Mouse (Mus musculus): ENCODE measurements around the gene Rps27rt.
"Not testable (repeated sequence)": the region's sequence is repeated elsewhere in the genome, so short reads cannot be mapped to it uniquely, and the experiment has no call there.

Gene Rps27rt

DNA sequence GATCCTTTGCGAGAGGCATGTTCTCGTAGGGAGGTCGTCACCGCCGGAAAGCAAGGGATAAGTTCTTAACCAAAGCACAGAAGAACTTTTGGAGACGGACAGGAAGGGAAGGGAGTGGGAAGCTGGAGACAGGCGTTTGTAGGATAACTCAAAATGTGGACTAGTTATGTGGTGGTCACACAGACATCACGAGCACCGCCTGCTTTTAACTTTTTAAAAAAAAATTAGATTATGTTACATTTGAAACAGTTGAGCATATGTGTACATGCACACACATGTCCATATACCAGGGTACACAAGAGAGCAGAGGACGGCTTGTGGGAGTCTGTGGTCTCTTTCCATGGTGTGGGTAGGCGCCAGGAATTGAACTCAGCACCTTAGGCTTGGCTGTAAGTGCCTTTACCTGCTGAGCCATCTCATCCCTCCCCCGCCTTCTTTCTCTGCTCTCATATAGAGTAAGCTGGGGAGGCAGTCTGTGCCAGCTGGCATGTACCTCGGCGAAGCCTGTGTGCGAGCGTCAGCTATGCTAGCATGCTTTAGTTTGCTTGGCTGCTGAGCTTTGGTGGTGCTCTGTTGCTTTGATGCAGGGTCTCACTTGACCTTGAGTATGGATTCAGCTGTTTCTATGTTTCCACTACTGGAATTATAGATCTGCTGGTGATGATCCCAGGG lies at the start of gene Rps27rt:
Gene Rps27rt (minus strand): TSS at position 51 of the 672 bp plus-strand sequence.
- DNase-seq (ENCODE audit: inconsistent ontology term), result no peak

DNA sequence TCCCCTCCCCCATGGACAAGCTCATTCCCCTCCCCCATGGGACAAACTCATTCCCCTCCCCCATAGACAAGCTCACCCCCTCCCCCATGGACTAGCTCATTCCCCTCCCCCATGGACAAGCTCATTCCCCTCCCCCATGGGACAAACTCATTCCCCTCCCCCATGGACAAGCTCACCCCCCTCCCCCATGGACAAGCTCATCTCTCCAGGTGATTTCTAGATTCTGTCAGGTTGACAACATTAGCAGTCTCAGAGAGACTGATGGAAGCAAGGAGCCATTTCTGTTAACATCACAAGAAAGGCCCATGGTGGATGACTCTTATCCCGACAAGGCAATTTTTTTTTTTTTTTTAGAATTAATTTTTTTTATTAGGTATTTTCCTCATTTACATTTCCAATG lies 48.5 kb upstream of the Rps27rt start:
- DNase-seq (ENCODE audit: inconsistent ontology term), result not testable (repeated sequence)

DNA sequence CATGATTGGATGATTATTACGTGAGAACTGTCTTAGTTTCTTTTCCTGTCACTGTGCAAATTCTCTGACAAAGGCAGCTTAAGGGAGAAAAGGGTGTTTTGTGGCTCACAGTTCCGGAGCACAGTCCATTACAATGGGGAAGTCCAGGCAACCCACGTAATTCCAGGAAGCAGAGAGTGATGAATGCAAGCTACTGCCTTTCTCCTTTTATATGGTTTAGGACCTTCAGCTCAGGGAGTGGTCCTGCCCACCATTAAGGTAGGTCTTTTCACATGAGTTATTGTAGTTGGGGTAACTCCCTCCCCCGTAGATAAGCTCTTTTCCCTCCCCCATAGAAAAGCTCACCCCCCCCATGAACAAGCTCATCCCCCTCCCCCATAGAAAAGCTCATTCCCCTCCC lies 48.0 kb upstream of the Rps27rt start:
- DNase-seq (ENCODE audit: inconsistent ontology term), result no peak

DNA sequence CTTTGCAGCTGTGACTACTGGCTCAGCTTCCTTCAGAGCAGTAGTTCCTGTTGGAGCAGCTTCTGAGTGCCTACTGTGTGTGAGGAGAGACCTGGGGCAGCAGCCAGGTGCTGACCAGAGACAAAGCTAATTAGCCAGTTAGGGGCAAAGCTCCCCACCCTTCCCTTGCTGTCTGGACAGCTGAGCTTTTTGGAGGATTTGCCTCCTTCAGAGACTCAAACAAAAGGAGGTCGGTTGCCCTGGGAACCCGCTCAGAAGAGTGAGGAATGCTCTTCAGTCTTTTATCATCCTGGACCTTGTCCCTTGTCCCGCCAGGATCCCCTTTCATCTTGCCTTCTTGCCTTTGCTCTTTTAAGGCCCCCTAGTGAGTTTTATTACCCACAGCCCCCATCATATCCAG lies 46.8 kb upstream of the Rps27rt start:
- DNase-seq (ENCODE audit: inconsistent ontology term), result no peak

DNA sequence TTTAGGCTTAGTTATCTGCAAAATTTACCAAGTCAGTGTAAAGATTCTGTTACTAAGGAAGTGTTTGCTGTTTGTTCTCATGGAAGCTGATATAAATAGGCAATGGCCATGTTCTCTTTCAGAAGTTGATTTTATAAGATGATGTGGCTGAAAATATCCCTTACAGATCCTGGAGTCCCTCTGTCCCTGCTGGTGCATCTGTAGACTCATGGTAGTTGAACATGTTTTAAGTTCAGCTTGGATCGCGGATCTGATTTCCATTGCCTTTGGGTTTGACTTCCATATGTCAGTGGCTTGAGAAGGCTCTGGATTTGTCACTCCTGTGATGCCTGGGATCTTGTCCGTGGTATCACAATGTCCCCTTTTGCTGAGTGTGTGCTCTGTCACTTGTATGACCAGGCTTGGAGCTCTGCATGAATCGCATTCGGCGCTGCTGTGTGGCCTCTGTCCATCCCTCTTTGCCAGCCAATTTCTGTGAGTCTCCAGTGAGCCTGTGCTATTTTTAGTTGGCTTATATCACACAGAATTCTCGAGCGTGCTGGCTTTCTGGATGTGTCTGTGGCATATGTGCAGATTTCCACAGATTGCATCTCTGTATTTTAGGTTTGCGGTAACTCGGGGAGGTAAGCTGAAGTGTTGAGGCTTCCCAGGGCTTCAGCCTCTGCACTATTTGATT lies 41.3 kb upstream of the Rps27rt start:
- DNase-seq (ENCODE audit: inconsistent ontology term), result no peak

DNA sequence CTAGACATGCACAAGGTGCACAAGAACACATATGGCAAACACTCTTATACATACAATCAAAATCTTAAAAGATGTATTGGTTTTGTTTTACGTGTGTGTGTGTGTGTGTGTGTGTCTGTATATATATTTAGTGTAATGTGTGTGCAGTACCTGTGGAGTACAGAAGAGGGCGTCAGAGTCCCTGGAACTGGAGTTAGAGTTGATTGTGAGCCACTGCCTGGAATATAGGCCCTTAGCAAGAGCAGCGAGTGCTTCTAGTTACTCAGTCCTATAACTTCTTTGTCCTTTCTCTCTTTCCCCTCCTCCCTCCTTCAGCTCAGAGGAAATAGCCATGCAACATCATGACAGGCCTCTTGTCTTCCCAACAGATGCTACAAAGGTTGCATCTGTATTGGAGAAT lies 40.6 kb upstream of the Rps27rt start:
- DNase-seq (ENCODE audit: inconsistent ontology term), result no peak

DNA sequence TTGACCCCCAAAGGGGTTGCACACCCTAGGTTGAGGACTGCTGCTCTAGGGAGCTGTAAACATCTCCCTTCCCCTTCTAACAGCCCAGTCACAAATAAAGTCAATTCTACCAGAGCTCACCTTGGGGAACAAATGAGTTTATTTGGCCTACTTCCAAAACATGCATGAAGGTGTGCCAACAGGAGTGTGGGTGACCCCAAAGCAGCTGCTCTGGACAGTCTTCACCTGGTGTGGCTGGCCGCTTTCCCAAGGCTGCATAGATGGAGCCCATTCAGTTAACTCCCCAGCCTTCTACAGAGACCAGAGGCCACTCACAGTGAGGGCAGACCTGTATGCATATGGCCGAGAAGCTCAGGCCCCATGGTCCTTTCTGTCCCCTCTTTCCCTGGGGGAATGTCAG lies 38.9 kb upstream of the Rps27rt start:
- no peak for DNase-seq (ENCODE audit: inconsistent ontology term)

DNA sequence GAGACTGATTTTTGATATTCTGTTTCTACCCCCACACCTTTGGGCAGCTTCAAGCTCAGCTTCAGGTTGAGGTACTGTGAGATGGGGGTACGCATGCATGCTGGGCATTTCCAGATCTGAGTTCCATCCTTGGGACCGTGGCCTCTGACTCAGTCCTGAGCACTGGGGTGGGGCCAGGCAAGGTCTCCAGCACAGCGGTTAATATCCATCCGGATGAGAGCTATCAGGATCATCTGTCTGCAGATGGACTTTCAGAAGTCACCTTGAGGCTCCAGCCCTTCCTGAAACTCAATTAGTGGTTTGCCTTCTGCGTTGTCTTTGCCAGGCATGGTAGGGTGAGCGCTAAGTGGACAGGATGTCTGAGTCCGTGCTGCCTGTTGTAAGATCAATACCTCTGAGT lies 37.6 kb upstream of the Rps27rt start:
- DNase-seq (ENCODE audit: inconsistent ontology term), result no peak

DNA sequence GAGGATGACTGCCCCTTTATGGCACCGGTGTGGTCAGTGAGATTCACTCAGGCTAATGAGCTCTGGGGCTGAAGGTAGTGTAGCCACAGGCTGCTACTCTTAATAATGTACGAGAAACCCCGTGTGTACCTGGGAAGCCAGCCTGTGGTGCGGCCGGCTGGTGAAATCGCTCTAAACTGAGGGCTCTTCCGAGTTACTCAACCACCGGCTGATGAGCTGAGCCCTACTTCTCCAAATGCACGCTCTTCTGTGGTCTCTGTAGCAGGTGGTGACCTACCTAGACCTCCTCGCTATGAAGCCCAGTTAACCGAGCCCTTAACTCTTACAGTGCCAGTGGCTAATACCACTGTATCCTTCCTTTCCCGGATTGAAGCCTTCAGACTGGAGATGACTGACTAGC lies 29.8 kb upstream of the Rps27rt start:
- no peak for DNase-seq (ENCODE audit: inconsistent ontology term)

DNA sequence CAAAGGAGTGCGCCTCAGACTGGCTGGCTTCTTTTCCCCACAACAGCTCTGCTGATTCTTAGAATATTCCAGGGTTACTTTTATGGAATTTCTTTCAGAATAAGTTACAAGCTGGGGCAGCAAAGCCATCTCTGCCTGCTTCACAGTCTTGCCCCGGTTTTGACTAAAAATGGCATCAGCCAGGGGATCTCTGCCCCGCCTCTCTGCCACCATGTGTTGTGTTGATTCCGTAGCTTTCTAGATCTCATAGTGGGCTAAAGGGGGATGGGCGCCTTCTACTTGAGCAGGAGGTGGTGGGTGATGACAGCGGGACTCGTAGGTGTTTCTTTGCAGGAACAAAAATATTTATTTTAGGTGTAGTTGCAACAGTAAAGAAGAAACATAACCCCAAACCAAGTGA lies 25.7 kb upstream of the Rps27rt start:
- DNase-seq (ENCODE audit: inconsistent ontology term), result no peak

DNA sequence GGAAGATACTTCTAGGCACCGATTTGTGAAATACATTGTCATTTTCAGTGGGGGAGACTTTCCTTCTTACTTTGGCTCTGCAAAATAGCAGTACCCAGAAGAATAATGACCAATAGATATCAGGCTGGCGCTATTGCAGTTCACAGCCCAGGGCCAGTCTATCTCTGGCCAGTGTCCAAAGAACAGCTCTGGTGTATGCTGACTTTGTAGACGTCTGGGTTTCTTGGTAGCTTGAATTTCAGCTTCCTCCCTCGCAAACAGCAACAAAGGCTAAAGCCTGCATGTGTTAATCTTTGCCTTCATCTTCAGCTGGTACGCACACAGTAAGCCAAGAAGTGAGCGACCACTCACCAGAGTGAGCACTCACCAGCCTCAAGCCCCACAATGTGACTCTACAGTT lies 25.2 kb upstream of the Rps27rt start:
- DNase-seq (ENCODE audit: inconsistent ontology term), result no peak

DNA sequence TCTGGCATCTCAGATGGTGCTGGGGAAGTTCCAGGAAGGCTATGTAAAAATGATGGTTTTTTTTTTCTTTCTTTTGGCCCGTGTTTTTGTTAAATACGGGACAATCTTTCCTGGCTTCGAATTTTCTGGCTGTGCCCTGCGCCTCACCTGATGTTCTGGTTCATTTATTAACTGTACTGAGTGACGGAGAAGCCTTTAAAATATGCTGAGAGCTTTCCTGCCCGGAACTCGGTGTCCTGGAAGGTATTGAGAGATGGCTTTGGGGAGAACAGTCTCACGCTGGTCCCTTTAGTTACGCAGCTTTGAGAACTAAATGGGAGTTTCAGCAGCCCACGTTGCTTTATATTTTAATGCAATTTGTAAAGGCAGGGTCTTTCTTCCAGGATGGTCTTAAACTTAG lies 22.9 kb upstream of the Rps27rt start:
- no peak for DNase-seq (ENCODE audit: inconsistent ontology term)

DNA sequence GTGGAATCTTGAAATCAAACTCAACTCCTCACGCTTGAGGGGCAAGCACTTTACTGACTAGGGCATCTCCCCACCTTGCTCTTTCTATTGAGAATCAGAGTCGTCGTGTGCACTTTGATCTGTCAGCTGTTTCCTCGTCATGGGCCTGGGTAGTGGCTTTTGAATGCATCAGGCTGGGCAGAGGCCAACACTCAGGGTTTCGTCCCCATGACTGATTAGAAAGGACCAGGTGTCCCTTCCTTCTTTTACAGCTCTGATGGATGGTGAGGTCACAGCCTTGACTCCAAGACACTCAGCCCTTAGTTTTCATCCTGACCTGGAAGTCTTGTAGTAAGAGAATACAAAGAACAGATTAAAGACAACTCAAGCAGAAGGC lies 17.2 kb upstream of the Rps27rt start:
- DNase-seq (ENCODE audit: inconsistent ontology term), result peak; percentile 10

DNA sequence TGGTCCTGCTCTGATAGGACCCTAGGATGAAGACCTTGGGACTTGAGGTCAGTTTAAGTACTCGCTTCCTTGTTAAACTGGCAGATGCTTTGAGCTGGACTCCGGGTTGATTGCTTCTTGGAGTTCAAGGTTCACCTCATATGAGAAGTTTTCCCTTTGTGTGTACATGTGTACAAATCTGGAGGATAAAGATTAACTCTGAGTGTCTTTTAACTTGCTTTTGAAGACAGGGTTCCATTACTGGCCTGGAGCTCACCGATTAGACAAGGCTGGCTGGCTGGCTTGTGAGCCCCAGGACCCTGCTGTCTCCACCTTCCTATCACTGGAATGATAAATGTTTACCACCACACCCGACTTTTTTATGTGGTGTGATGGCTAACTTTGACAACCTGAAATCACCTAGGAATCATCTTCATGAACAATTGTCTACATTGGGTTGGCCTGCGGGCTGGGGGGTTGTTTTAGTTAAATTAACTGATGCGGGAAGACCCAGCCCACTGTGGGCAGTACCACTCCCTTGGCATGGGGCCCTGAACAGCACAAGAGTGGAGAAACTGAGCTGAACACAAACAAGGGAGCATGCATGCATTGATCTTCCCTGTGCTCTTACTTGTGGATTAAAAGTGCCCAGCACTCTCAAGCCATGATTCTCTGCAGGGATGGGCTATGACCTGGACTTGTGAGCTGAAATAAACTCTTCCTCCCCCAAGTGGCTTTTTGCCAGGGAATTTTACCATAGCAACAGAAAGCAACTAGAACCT lies 16.7 kb upstream of the Rps27rt start:
- DNase-seq (ENCODE audit: inconsistent ontology term), result no peak

DNA sequence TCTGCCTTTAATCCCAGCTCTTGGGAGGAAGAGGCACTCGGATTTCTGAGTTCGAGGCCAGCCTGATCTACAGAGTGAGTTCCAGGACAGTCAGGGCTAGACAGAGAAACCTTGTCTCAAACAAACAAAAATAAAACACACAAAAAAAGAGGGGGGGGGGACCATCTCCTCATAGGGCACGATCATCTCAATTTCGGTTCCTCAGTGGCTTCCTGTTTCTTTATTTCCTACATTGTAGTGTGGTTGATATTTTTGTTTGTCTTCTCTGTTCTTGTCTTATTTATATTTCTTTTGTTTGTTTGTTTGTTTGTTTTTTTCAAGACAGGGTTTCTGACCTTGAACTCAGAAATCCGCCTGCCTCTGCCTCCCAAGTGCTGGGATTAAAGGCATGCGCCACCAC lies 13.9 kb upstream of the Rps27rt start:
- DNase-seq (ENCODE audit: inconsistent ontology term), result no peak

DNA sequence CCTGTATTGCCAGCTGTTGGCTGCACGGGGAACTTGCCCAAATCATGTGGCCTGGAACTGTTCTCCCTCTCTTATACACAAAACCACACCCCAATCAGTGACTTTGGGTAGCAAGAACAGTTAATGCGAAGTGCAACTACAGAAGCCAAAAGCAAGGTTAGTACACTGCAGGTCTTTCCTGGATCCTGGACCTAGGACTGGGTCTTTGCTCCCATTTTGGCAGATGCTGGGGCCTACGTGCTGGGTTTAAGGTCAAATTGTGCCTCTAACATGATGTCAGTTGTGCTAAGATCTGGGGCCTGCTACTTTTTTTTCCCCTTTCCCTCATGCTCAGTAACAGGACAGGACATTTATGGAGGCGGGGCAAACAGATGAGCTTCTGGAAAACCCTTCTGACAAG lies 13.2 kb upstream of the Rps27rt start:
- no peak for DNase-seq (ENCODE audit: inconsistent ontology term)

DNA sequence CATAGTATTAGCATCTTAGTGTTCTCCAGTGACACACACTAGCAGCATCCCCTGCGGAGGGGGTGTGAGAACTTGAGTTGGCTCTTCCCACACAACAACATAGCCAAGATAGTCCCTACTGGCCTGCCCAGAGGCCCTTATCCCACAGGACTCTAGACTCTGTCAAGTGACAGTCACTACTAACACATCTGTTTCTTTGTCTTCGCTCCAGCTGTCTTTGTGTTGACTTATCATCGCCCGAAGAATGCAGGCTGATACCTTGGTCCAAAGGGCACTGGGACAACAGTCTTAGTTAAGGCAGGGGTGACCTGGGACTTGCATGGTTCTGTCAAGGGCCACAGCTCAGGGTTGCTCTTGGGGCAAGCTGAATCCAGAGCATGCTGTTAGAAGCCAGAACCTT lies 12.7 kb upstream of the Rps27rt start:
- no peak for DNase-seq (ENCODE audit: inconsistent ontology term)

DNA sequence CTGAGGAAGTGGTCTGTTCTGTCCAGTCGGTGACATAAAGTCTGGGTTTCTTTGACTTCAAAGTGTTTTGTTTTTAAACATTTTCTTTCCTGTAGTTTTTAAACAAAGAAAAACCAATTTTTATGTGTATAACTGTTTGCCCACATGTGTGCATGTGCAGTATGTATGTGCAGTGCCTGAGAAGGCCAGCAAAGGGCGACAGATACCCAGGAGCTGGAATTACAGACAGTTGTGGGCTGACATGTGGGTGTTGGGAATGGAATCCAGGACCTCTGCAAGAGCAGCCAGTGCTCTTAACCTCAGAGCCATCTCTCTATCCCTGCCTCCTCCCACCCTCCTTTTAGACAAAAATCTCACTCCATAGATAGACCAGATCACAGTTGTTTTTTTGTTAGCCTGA lies 10.0 kb upstream of the Rps27rt start:
- DNase-seq (ENCODE audit: inconsistent ontology term), result no peak

DNA sequence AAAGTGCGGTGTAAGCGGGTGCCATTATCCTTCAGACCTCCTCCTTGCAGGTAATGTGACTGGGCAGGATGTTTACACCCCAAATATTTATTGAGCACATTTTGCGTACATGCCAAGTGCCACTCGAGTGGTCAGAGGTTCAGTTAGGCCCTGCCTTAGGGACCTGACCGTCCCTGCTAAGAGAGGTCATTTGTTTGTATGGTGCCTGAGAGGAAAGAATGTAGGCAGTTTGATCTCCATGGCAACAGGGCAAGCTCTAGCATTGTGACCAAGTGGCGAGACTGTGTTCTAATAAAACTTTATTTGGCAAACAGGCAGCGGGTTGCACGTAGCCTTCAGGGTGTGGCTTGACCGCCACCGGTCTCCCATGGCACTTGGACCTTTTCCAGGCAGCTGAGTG lies 7.9 kb upstream of the Rps27rt start:
- DNase-seq (ENCODE audit: inconsistent ontology term), result no peak

DNA sequence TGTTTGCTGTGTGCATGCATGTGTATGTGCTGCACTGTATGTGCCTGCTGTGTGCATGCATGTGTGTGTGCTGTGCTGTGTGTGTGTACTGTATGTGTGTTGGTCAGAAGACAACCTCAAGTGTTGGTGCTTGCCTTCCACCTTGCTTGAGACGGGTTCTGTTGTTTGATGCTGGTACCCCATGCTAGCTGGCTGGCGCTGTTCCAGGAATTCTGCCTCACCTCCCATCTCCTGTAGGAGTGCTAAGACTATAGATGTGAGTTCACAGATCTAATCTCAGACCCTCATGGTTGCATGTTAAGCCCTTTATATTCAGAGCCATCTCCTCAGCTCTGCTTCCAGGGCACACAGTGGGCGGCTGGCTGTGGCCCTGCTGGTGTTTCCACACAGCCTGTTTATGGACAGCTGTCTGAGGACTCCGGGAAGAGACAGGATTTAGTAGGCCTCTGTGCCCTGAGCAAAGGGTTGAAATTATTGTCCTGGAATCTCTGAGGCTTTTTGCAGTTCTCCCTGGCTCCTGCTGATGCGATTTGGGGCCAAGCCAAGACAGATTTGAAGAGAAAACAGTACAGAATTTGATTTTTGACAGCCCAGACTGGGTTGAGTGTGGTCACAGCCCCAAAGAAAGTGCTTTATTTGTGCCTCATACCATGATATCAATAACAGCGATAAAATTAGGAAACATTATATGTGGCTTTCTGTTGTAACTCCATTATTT lies 6.2 kb upstream of the Rps27rt start:
- peak; percentile 10 for DNase-seq (ENCODE audit: inconsistent ontology term)

DNA sequence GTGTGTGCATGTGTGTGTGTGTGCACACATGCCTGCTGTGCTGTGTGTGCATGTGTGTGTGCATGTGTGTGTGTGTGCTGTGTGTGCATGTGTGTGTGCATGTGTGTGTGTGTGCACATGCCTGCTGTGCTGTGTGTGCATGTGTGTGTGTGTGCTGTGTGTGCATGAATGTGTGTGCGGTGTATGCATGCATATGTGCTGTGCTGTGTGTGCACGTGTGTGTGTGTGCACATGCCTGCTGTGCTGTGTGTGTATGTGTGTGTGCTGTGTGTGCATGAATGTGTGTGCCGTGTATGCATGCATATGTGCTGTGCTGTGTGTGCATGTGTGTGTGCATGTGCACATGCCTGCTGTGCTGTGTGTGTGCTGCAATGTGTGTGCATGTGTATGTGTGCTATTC lies 5.5 kb upstream of the Rps27rt start:
- DNase-seq (ENCODE audit: inconsistent ontology term), result no peak

DNA sequence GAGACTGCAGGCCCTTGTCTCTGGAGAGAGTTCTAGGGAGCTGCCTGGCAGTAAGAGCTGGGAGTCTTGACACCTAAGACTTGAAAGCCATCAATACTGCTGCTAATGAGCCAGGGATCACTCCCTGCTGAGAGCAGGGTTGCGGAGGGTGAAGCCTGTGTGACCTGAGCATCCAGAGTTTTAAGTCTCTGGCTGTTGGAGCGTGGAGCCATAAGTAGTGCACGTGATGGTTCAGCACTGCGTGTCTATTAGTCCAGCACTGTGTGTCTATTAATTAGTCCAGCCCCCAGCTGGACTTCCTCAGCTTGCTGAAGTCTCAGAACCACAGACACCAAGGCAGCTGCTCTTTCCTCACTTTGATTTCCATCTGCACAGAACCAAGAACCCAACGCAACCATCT lies 3.8 kb upstream of the Rps27rt start:
- DNase-seq (ENCODE audit: inconsistent ontology term), result no peak

DNA sequence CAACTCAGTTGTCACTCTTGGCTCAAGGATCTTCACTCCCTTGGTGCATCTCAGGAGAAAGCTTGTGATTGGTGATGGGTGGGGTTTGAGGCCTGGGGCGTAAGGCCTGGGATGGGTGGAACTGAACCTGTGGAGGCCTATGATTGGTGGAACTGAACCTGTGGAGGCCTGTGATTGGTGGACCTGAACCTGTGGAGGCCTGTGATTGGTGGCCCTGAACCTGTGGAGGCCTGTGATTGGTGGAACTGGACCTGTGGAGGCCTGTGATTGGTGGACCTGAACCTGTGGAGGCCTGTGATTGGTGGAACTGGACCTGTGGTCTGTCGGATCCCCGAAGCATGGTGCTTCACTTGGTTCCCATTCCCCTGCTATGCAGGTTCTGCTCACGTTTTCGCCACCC lies 3.2 kb upstream of the Rps27rt start:
- DNase-seq (ENCODE audit: inconsistent ontology term), result no peak
